Mouse (Mus musculus): ENCODE data around the gene Ptch1. TPM values are rescaled to one million over a fixed set of nuclear protein-coding genes. Genes with fewer than 3 reads are reported as not detected.

The Ptch1 gene
- 1.8 and 2.5 TPM in 2 replicates for polyA plus RNA-seq (2015; fragmentation: Nextera tagmentation; extraction: Ambion mirVana)

DNA sequence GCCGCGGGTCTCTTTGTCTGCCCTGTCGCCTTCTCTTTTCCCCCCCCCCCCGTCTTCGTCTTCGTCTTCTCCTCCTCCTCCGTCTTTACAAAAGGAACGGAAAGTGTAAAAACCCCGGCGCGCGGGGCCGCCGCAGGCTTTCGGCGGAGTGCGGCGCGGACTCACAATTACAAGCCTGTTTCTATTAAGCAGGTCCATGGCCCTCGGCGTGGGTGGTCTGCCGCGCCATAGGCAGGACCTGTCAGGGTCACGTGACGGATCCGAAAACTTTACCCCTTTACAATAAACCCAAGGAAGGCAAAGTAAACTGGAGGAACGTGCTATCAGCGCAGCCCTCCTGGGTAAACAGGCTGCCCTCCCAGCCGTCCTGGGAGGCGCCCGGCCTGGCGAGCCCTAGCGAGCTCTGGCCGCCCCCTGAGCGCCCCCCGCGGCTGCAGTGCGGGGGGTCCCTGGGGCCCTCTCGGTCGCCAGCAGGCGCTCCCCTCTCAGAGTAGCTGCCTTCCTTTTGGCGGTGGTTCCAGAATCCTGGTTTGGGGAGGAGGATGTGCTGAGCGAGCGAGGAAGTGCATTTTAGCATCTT lies at the start of gene Ptch1:
TSS of gene Ptch1 (minus strand) at position 343 of the 580 bp plus-strand sequence.
- TF ChIP-seq CTCF (IDR thresholded peaks at IDR 0.05; ENCODE audit: low read depth), result no peak
- TF ChIP-seq EP300 (IDR thresholded peaks at IDR 0.05; ENCODE audit: low read depth), result no peak
- ATAC-seq (no peak), DNase-seq (no peak)
- WGBS (ENCODE audit: insufficient replicate concordance), result 2% methylated on average over 44 of the region's 44 CpGs
- Histone ChIP-seq H3K9me3 (ENCODE audit: low read length) (no peaks in the 10 kb centered on the region), H3K36me3 (replicated peaks; ENCODE audit: insufficient read depth, low read length) (no peaks in the 10 kb centered on the region), H3K4me1 (ENCODE audit: insufficient read depth) (peaks cover 18% of the 10 kb centered on the region), H3K27ac (ENCODE audit: low read depth) (no peak within 1 kb of the TSS), H3K4me2 (ENCODE audit: low read depth, low read length) (peak within 1 kb of the TSS; percentile 90), H3K9ac (replicated peaks) (peak within 1 kb of the TSS; percentile 23; the same call in 1 of the 2 replicates), H3K27me3 (ENCODE audit: insufficient read depth, low read length) (peaks cover 55% of the 10 kb centered on the region), H3K4me3 (ENCODE audit: low read depth, low read length) (peak within 1 kb of the TSS; percentile 52)

DNA sequence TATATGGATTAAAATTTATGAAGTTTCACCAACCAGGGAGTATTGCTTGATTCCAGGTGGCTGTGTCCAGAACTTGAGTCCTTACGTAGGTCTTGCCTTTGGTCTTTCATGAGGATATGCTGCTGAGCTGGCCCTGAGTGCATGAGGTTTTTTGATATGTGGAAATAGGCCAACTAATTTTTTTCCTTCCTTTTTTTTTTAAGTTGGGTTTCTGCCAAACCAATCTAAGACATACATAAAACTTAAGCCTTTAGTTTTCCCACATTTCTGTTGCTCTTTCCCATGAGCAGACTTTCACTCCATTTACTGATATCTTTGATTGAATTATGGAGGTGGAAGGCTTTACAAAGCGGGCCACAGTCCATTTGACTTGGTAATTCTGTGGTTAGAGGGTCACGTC lies 47.9 kb upstream of the Ptch1 start:
- H3K27me3 ChIP-seq (ENCODE audit: insufficient read depth, low read length), result no peaks in the 10 kb centered on the region
- H3K4me3 ChIP-seq (ENCODE audit: low read depth, low read length), result no peak overlapping the region
- no peaks in the 10 kb centered on the region for H3K9me3 ChIP-seq (ENCODE audit: low read length)
- H3K27ac ChIP-seq (ENCODE audit: low read depth), result no peak overlapping the region
- no peak for DNase-seq
- TF ChIP-seq CTCF (IDR thresholded peaks at IDR 0.05; ENCODE audit: low read depth) (no peak), EP300 (IDR thresholded peaks at IDR 0.05; ENCODE audit: low read depth) (no peak)
- no peaks in the 10 kb centered on the region for H3K4me1 ChIP-seq (ENCODE audit: insufficient read depth)
- no peak for ATAC-seq
- H3K9ac ChIP-seq (replicated peaks), result no peak overlapping the region
- no peaks in the 10 kb centered on the region for H3K36me3 ChIP-seq (replicated peaks; ENCODE audit: insufficient read depth, low read length)
- H3K4me2 ChIP-seq (ENCODE audit: low read depth, low read length), result no peak overlapping the region
- 62% methylated on average over 3 of the region's 3 CpGs for WGBS (ENCODE audit: insufficient replicate concordance)

DNA sequence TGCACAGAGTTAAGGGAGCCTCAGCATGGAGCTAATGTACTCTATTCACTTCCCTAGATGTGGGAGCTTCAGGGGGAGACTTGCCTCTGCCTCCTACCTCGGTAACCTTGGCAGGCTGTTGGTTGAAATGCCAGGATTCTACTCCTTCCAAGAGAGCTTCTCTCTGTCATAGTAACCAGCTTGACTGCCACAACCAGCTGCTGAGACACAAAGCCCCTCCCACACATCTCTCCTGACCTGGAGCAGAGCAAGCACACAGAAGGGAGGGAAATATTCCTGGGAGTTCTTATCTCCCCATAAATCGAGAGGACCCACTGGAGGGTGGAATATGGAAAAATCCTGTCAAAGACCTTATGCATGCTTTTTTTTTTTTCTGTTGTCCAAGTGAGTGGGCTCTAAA lies 39.8 kb upstream of the Ptch1 start:
- no peak overlapping the region for H3K27ac ChIP-seq (ENCODE audit: low read depth)
- no peak for TF ChIP-seq EP300 (IDR thresholded peaks at IDR 0.05; ENCODE audit: low read depth)
- TF ChIP-seq CTCF (IDR thresholded peaks at IDR 0.05; ENCODE audit: low read depth), result no peak
- no peak for ATAC-seq
- H3K27me3 ChIP-seq (ENCODE audit: insufficient read depth, low read length), result no peaks in the 10 kb centered on the region
- no peaks in the 10 kb centered on the region for H3K36me3 ChIP-seq (replicated peaks; ENCODE audit: insufficient read depth, low read length)
- no peak overlapping the region for H3K9ac ChIP-seq (replicated peaks)
- no peak overlapping the region for H3K4me2 ChIP-seq (ENCODE audit: low read depth, low read length)
- no peaks in the 10 kb centered on the region for H3K9me3 ChIP-seq (ENCODE audit: low read length)
- WGBS (ENCODE audit: insufficient replicate concordance), result 50% methylated on average over 2 of the region's 2 CpGs
- no peak for DNase-seq
- H3K4me3 ChIP-seq (ENCODE audit: low read depth, low read length), result no peak overlapping the region
- H3K4me1 ChIP-seq (ENCODE audit: insufficient read depth), result no peaks in the 10 kb centered on the region

DNA sequence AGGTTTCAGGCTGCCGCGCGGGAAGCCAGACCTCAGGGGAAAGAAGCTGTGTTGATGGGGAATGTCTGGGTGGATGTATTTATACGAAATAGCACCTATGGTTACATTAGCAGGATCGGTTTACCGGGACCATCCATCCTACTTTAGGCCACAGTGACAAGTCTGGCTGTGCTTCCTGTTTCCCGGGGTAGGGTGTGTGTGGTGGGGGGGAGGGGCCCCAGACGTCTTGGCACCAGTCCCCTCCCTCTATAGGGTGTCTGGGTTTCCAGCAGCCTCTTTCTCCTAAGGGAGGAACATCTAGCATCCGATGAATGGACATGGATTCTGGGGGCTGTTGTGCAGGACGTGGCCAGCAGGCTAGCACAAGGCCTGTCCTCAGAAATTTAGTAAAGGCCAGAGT lies 36.3 kb upstream of the Ptch1 start:
- no peaks in the 10 kb centered on the region for H3K27me3 ChIP-seq (ENCODE audit: insufficient read depth, low read length)
- H3K4me3 ChIP-seq (ENCODE audit: low read depth, low read length), result no peak overlapping the region
- no peaks in the 10 kb centered on the region for H3K9me3 ChIP-seq (ENCODE audit: low read length)
- H3K4me1 ChIP-seq (ENCODE audit: insufficient read depth), result no peaks in the 10 kb centered on the region
- ATAC-seq, result no peak
- H3K36me3 ChIP-seq (replicated peaks; ENCODE audit: insufficient read depth, low read length), result no peaks in the 10 kb centered on the region
- 22% methylated on average over 10 of the region's 10 CpGs for WGBS (ENCODE audit: insufficient replicate concordance)
- DNase-seq, result no peak
- TF ChIP-seq CTCF (IDR thresholded peaks at IDR 0.05; ENCODE audit: low read depth) (no peak), EP300 (IDR thresholded peaks at IDR 0.05; ENCODE audit: low read depth) (no peak)
- no peak overlapping the region for H3K27ac ChIP-seq (ENCODE audit: low read depth)
- no peak overlapping the region for H3K9ac ChIP-seq (replicated peaks)
- no peak overlapping the region for H3K4me2 ChIP-seq (ENCODE audit: low read depth, low read length)

DNA sequence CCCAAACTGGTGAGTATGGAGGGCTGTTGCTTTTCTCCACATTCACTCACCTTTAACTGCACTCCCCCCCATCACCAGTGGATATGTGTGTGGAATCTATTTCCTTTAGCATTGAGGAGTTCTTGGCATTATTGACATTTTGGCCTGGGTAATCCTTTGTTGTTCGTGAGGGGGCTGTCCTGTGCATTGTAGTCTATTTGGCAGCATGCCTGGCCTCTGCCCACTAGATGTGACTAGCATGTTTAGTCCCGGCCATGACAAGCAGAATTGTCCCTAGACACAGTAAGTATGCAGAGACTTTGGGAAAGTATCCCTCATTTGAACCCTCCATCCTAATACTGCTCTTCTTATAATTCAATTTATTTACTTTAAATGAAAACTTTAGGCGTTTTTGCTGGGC lies 24.2 kb upstream of the Ptch1 start:
- H3K4me2 ChIP-seq (ENCODE audit: low read depth, low read length), result no peak overlapping the region
- no peaks in the 10 kb centered on the region for H3K9me3 ChIP-seq (ENCODE audit: low read length)
- 67% methylated on average over 3 of the region's 3 CpGs for WGBS (ENCODE audit: insufficient replicate concordance)
- H3K4me3 ChIP-seq (ENCODE audit: low read depth, low read length), result no peak overlapping the region
- DNase-seq, result no peak
- H3K27ac ChIP-seq (ENCODE audit: low read depth), result no peak overlapping the region
- ATAC-seq, result no peak
- TF ChIP-seq CTCF (IDR thresholded peaks at IDR 0.05; ENCODE audit: low read depth) (no peak), EP300 (IDR thresholded peaks at IDR 0.05; ENCODE audit: low read depth) (no peak)
- H3K36me3 ChIP-seq (replicated peaks; ENCODE audit: insufficient read depth, low read length), result no peaks in the 10 kb centered on the region
- no peaks in the 10 kb centered on the region for H3K4me1 ChIP-seq (ENCODE audit: insufficient read depth)
- H3K9ac ChIP-seq (replicated peaks), result no peak overlapping the region
- H3K27me3 ChIP-seq (ENCODE audit: insufficient read depth, low read length), result no peaks in the 10 kb centered on the region

DNA sequence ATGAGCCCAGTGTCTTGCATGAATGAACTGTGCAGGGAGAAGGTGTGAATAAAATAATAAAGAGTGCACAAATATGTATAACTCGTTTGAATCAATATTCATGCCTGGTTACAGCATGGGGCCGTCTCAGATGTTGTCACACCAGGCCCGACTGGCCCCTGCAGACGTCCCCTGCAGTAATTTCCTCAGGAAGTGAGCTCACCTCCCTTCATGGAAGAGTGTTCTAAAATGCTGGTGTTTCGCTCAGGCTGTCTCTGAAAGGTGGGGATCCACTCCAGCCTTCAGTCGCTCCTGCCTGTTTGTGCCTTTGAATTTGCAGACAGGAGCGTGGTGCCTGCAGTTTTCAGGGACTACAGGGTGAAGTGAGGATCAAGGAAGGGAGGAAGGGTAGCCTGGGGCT lies 22.5 kb upstream of the Ptch1 start:
- no peaks in the 10 kb centered on the region for H3K4me1 ChIP-seq (ENCODE audit: insufficient read depth)
- DNase-seq (no peak), ATAC-seq (no peak)
- H3K9ac ChIP-seq (replicated peaks), result no peak overlapping the region
- TF ChIP-seq EP300 (IDR thresholded peaks at IDR 0.05; ENCODE audit: low read depth) (no peak), CTCF (IDR thresholded peaks at IDR 0.05; ENCODE audit: low read depth) (no peak)
- 39% methylated on average over 7 of the region's 7 CpGs for WGBS (ENCODE audit: insufficient replicate concordance)
- no peaks in the 10 kb centered on the region for H3K9me3 ChIP-seq (ENCODE audit: low read length)
- no peaks in the 10 kb centered on the region for H3K36me3 ChIP-seq (replicated peaks; ENCODE audit: insufficient read depth, low read length)
- no peak overlapping the region for H3K4me3 ChIP-seq (ENCODE audit: low read depth, low read length)
- H3K27ac ChIP-seq (ENCODE audit: low read depth), result no peak overlapping the region
- peak overlapping the region; percentile 2; the same call in 1 of the 2 replicates for H3K4me2 ChIP-seq (ENCODE audit: low read depth, low read length)
- H3K27me3 ChIP-seq (ENCODE audit: insufficient read depth, low read length), result no peaks in the 10 kb centered on the region

Data from liver, postnatal 0 days (tissue).